Mouse (Mus musculus) liver, embryonic 16.5 days (tissue): ENCODE measurements around the gene Zc3h7a. TPM values are rescaled to one million over a fixed set of nuclear protein-coding genes. Genes with fewer than 3 reads are reported as not detected.
"Not testable (repeated sequence)": the region's sequence is repeated elsewhere in the genome, so short reads cannot be mapped to it uniquely, and the experiment has no call there.

Source experiments
- ATAC-seq: fragments of 200-750 bp; cut with Nextera tagmentation; 2 replicates; pipeline ENCODE4 v1.8.0; 2017; ENCODE audit warnings: low read depth, mild to moderate bottlenecking, moderate number of reproducible peaks, moderate library complexity
- H3K27ac ChIP-seq: fragments of 300-500 bp; sonication (generic); 2 replicates; pipeline ENCODE4 v1.5.1; 2014; ENCODE audit warnings: mild to moderate bottlenecking, low read length
- H3K27me3 ChIP-seq: fragments of 300-500 bp; sonication (generic); 2 replicates; pipeline ENCODE4 v1.6.1; 2014; ENCODE audit warnings: low read depth, low read length, mixed read lengths; ENCODE audit not compliant: control insufficient read depth, insufficient read depth
- H3K36me3 ChIP-seq: fragments of 300-500 bp; sonication (generic); 2 replicates; pipeline ENCODE4 v1.6.1; 2014; ENCODE audit warnings: mild to moderate bottlenecking; ENCODE audit not compliant: control insufficient read depth, insufficient read depth
- H3K4me1 ChIP-seq: fragments of 300-500 bp; sonication (generic); 2 replicates; pipeline ENCODE4 v1.6.1; 2014; ENCODE audit warnings: low read depth, low read length, mixed read lengths; ENCODE audit not compliant: control insufficient read depth
- H3K4me2 ChIP-seq: fragments of 300-500 bp; sonication (generic); 2 replicates; pipeline ENCODE4 v1.6.1; 2014; ENCODE audit warnings: low read depth, low read length, mixed read lengths
- H3K4me3 ChIP-seq: fragments of 300-500 bp; sonication (generic); 2 replicates; pipeline ENCODE4 v1.5.1; 2014; ENCODE audit warnings: low read depth, mild to moderate bottlenecking, low read length
- H3K9ac ChIP-seq: fragments of 300-500 bp; sonication (generic); 2 replicates; pipeline ENCODE4 v1.6.1; 2014; ENCODE audit warnings: low read depth, low read length
- H3K9me3 ChIP-seq: fragments of 300-500 bp; sonication (generic); replicated peaks from 2 replicates; pipeline ENCODE4 v1.6.1; 2016; ENCODE audit warnings: low read length; ENCODE audit not compliant: control insufficient read depth
- WGBS: fragments of 180-500 bp; shearing (Covaris S2); extraction: QIAGEN DNeasy Blood & Tissue Kit; methylation state at CpG from one replicate; pipeline ENCODE4 v1.1.7; 2014; ENCODE audit not compliant: insufficient replicate concordance; 5-methylcytosine and 5-hydroxymethylcytosine counted together
- polyA plus RNA-seq: library from polyadenylated mRNA; unstranded; fragments of >200 nt; fragmentation: Nextera tagmentation; extraction: Ambion mirVana; gene quantifications from 2 replicates; pipeline ENCODE4 v1.2.1, GENCODE M21; 2015

Zc3h7a gene
- polyA plus RNA-seq, 1 experiment from 2014 or later, result 37.8 TPM

- no peak overlapping the region for H3K9ac ChIP-seq
- 48% methylated on average over 3 of the region's 3 CpGs for WGBS
Measured at GRCm38 (mm10) chr16:11164695-11165255, 11.4 kb downstream of the Zc3h7a start.

GRCm38 (mm10) chr16:11157721-11158120 lies 18.5 kb downstream of the Zc3h7a start:
- H3K4me2 ChIP-seq, ATAC-seq, H3K4me3 ChIP-seq, H3K9ac ChIP-seq, H3K27ac ChIP-seq, H3K4me1 ChIP-seq, H3K27me3 ChIP-seq, H3K9me3 ChIP-seq: not testable (repeated sequence)
- H3K36me3 ChIP-seq, result peaks cover 29% of the 10 kb centered on the region
- WGBS, result 28% methylated on average over 1 of the region's 3 CpGs

More at GRCm38 (mm10) chr16:11164695-11165255, 11.4 kb downstream of the Zc3h7a start:
- Histone ChIP-seq H3K4me3 (no peak overlapping the region), H3K4me1 (no peaks in the 10 kb centered on the region; the same call in 1 of the 2 replicates), H3K27ac (no peak overlapping the region), H3K4me2 (no peak overlapping the region), H3K36me3 (0 out of 2 replicates have a peak, but pooled peaks cover 2% of the 10 kb centered on the region), H3K27me3 (no peaks in the 10 kb centered on the region), H3K9me3 (no peaks in the 10 kb centered on the region)
- ATAC-seq, result no peak

- Histone ChIP-seq H3K4me3 (no peak overlapping the region), H3K9ac (no peak overlapping the region), H3K4me1 (no peaks in the 10 kb centered on the region), H3K27me3 (no peaks in the 10 kb centered on the region), H3K36me3 (peaks cover 38% of the 10 kb centered on the region), H3K4me2 (no peak overlapping the region), H3K9me3 (no peaks in the 10 kb centered on the region), H3K27ac (no peak overlapping the region)
- ATAC-seq, result no peak
Measured at GRCm38 (mm10) chr16:11154500-11154899, 21.7 kb downstream of the Zc3h7a start.

GRCm38 (mm10) chr16:11143706-11144483 lies 32.3 kb downstream of the Zc3h7a start:
- H3K36me3 ChIP-seq, result peaks cover 37% of the 10 kb centered on the region
- H3K9ac ChIP-seq, H3K27ac ChIP-seq, H3K4me2 ChIP-seq, H3K9me3 ChIP-seq, H3K4me1 ChIP-seq, H3K4me3 ChIP-seq, H3K27me3 ChIP-seq, ATAC-seq: not testable (repeated sequence)
- WGBS, result 22% methylated on average over 54 of the region's 56 CpGs

DNA sequence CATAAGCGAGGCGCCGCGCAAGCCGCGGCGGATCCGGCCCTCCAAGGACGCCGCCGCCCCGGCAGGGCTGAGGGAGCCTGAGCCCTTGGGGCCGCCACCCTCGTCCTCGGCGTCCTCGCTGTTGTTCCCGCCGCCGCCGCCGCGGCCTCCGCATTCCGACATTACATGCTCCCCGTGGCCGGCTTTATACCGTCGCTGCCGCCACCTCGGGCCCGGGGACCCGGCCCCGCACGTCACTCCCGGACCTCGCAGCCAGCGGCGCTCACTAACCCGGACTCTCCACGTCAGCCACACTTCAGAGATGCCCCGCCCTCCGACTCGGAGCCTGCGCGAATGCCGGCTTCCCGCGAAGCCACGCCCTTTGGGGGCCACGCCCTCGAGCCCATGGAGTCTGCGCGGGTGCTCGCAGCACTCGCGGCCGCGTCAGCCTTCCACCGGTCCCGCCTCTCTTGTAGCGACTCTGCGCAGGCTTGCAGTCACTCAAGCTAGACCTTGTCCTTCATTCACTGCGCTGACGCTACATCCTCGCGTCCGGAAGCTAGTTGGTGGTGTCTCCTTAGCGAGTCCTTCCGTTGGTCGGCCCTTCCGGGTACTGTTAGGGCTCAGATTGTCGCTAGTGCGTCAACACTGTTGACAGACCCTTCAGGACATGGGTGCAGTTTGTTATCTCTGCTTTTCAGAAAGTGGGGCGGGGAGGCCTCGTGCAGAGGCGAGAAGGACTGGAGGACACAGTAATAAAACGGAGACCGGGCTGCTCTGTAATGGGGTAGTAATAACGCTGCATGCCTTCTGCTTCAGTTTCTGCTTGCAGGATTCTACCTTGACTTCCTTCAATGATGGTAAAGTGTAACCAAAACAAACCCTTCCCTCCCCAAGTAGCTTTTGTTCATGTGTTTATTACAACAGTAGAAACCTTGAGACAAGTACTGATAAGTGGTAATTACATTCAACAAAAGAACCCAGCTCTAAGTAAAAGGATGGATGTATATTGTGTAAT lies 41.5 kb downstream of the Zc3h7a start, which contains the start of gene Txndc11:
Gene Txndc11 (minus strand): TSS at position 303 of the 997 bp plus-strand sequence.
- WGBS, result under 1% methylated on average over 80 of the region's 80 CpGs

GRCm38 (mm10) chr16:11133476-11134347 lies 42.5 kb downstream of the Zc3h7a start:
- Histone ChIP-seq H3K27me3 (no peaks in the 10 kb centered on the region), H3K9ac (peak overlapping the region; percentile 98), H3K4me2 (peak overlapping the region; percentile 72), H3K4me1 (peaks cover 28% of the 10 kb centered on the region), H3K27ac (peak overlapping the region; percentile 100), H3K36me3 (peaks cover 9% of the 10 kb centered on the region), H3K9me3 (no peaks in the 10 kb centered on the region), H3K4me3 (peak overlapping the region; percentile 97)
- under 1% methylated on average over 34 of the region's 34 CpGs for WGBS
- ATAC-seq, result 0 out of 2 replicates have a peak, but pooled peaks have one; percentile 1

More for the DNA sequence above, 41.5 kb downstream of the Zc3h7a start, which contains the start of gene Txndc11:
- Histone ChIP-seq H3K36me3 (peaks cover 16% of the 10 kb centered on the region), H3K9me3 (no peaks in the 10 kb centered on the region), H3K27me3 (no peaks in the 10 kb centered on the region), H3K27ac (peak within 1 kb of the TSS; percentile 100), H3K4me2 (peak within 1 kb of the TSS; percentile 72), H3K4me1 (peaks cover 28% of the 10 kb centered on the region), H3K9ac (peak within 1 kb of the TSS; percentile 98), H3K4me3 (peak within 1 kb of the TSS; percentile 97)
- peak; percentile 92 for ATAC-seq

- 31% methylated on average over 2 of the region's 2 CpGs for WGBS
- ATAC-seq, result no peak
- peaks cover 28% of the 10 kb centered on the region for H3K4me1 ChIP-seq
- H3K27me3 ChIP-seq, result no peaks in the 10 kb centered on the region
- 0 out of 2 replicates have a peak overlapping the region, but pooled peaks have one; percentile 100 for H3K27ac ChIP-seq
- H3K9me3 ChIP-seq, result no peaks in the 10 kb centered on the region
- peaks cover 8% of the 10 kb centered on the region for H3K36me3 ChIP-seq
- H3K4me2 ChIP-seq, result peak overlapping the region; percentile 72
- H3K4me3 ChIP-seq, result peak overlapping the region; percentile 97
- no peak overlapping the region; the same call in 1 of the 2 replicates for H3K9ac ChIP-seq
Measured at GRCm38 (mm10) chr16:11132839-11133238, 43.4 kb downstream of the Zc3h7a start.

GRCm38 (mm10) chr16:11128301-11128700 lies 47.9 kb downstream of the Zc3h7a start:
- ATAC-seq, result no peak
- Histone ChIP-seq H3K36me3 (peaks cover 11% of the 10 kb centered on the region; the same call in 1 of the 2 replicates), H3K9ac (no peak overlapping the region), H3K9me3 (no peaks in the 10 kb centered on the region), H3K4me3 (no peak overlapping the region), H3K4me2 (no peak overlapping the region), H3K27me3 (no peaks in the 10 kb centered on the region), H3K27ac (no peak overlapping the region), H3K4me1 (peaks cover 13% of the 10 kb centered on the region)
- 85% methylated on average over 11 of the region's 11 CpGs for WGBS
